Mouse (Mus musculus): Measurements from ENCODE around the gene Hspa1a. TPM values are rescaled to one million over a fixed set of nuclear protein-coding genes. Genes with fewer than 3 reads are reported as not detected.
"Not testable (repeated sequence)": the region's sequence is repeated elsewhere in the genome, so short reads cannot be mapped to it uniquely, and the experiment has no call there.

Gene Hspa1a
- polyA plus RNA-seq, 1 experiment from 2014 or later = 8.4 TPM

DNA sequence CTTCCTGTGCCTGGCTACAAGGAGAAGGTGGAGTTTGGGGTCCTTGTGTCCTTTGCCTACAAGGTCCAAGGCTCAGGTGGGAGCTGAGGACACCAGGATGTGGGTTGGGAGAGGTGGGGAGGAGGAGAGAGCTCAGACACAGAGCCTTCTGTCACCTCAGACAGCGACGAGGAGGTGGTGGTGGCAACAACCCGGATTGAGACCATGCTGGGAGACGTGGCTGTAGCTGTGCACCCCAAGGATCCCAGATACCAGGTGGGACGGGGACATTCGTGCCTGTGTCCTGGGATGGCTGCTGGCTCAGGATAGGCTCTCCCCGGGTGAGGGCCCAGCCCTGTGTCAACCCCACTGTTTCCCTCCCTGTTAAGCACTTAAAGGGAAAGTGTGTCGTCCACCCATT is 39.5 kb upstream of the Hspa1a start:
- no peak overlapping the region for H3K9ac ChIP-seq
- peaks cover 6% of the 10 kb centered on the region for H3K4me1 ChIP-seq
- peaks cover 100% of the 10 kb centered on the region for H3K36me3 ChIP-seq
- no peak overlapping the region for H3K4me3 ChIP-seq (replicated peaks)
- H3K4me2 ChIP-seq = no peak overlapping the region
- no peak overlapping the region for H3K27ac ChIP-seq
- ATAC-seq (replicated peaks; ENCODE audit: low FRiP score) = no peak
- WGBS = 95% methylated on average over 8 of the region's 8 CpGs
- no peaks in the 10 kb centered on the region for H3K27me3 ChIP-seq
- no peaks in the 10 kb centered on the region for H3K9me3 ChIP-seq (replicated peaks)

DNA sequence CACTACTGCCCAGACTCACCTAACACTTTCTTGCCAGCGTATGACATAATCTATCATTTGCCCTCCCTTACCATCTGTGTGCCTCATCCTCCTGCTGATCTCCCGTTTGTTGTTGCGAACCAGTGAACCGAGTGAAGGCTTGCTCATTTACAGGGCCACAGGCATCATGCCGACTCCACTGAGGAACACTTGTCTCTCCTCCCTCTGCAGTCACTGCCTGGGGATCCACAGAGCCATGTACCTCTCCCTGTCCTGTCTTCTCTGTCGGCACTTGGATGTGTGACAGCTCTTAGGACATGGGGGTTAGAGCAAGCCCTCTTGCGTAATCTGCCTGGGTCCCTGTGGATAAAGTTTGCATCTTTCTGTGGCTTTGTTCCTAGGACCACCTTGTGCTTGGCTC is 37.6 kb upstream of the Hspa1a start:
- Histone ChIP-seq H3K4me2 (no peak overlapping the region), H3K36me3 (peaks cover 98% of the 10 kb centered on the region), H3K27me3 (no peaks in the 10 kb centered on the region), H3K4me3 (replicated peaks) (no peak overlapping the region), H3K27ac (no peak overlapping the region), H3K4me1 (no peaks in the 10 kb centered on the region), H3K9me3 (replicated peaks) (no peaks in the 10 kb centered on the region), H3K9ac (no peak overlapping the region)
- ATAC-seq (replicated peaks; ENCODE audit: low FRiP score) = no peak
- WGBS = 78% methylated on average over 7 of the region's 7 CpGs

DNA sequence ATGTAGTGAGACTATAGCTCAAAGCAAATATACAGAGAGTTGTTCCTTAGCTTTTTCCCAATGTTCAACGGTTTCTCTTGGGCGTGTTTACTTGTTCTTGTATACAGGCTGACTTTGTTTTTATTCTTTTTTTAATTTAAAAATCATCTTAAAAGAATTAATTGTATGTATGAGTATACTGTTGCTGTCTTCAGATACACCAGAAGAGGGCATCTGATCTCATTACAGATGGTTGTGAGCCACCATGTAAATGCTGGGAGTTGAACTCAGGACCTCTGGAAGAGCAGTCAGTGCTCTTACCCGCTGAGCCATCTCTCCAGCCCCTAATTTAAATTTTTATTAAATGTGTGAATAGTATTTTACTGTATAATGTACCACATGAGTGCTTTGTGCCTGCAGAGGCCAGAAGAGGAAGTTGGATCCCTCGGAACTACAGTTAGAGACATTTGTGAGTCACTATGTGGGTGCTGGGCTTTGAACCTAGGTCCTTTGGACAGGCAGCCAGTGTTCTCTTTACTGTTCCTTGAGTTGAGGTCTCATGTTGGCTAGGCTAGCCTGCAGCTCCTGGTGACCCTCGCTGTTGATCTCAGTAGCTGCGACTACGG is 35.5 kb upstream of the Hspa1a start:
- Histone ChIP-seq H3K36me3 (peaks cover 85% of the 10 kb centered on the region), H3K4me3 (replicated peaks) (no peak overlapping the region), H3K9me3 (replicated peaks) (no peaks in the 10 kb centered on the region), H3K9ac (no peak overlapping the region), H3K27me3 (no peaks in the 10 kb centered on the region), H3K4me1 (peaks cover 13% of the 10 kb centered on the region), H3K27ac (no peak overlapping the region), H3K4me2 (no peak overlapping the region)
- no peak for ATAC-seq (replicated peaks; ENCODE audit: low FRiP score)
- WGBS = 97% methylated on average over 7 of the region's 7 CpGs

- ATAC-seq (replicated peaks; ENCODE audit: low FRiP score); H3K9ac ChIP-seq; H3K27ac ChIP-seq; H3K9me3 ChIP-seq (replicated peaks); H3K4me2 ChIP-seq; H3K4me3 ChIP-seq (replicated peaks); H3K27me3 ChIP-seq: not testable (repeated sequence)
- Histone ChIP-seq H3K36me3 (peaks cover 69% of the 10 kb centered on the region), H3K4me1 (peaks cover 20% of the 10 kb centered on the region)
- 91% methylated on average over 5 of the region's 5 CpGs for WGBS
Measured at GRCm38 (mm10) chr17:35005902-35006301, 33.9 kb upstream of the Hspa1a start.

DNA sequence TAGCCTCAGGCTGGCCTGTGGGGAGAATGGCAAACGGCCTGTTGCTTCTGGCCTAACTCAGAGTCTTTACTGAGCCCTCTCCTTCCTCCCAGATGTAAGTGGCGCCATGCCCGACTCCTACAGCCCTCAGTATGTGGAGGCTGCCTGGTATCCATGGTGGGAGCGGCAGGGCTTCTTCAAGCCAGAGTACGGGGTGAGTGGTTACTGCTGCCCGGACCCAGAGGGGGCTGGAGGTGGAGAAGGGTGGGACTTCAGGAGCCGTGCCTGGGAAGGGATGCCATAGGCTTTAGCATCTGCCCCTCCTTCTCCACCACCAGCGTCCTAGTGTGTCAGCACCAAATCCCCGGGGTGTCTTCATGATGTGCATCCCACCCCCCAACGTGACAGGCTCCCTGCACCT is 33.2 kb upstream of the Hspa1a start:
- 93% methylated on average over 10 of the region's 10 CpGs for WGBS
- H3K4me3 ChIP-seq (replicated peaks) = no peak overlapping the region
- peaks cover 20% of the 10 kb centered on the region for H3K4me1 ChIP-seq
- no peaks in the 10 kb centered on the region for H3K9me3 ChIP-seq (replicated peaks)
- no peak overlapping the region for H3K9ac ChIP-seq
- H3K36me3 ChIP-seq = peaks cover 62% of the 10 kb centered on the region
- ATAC-seq (replicated peaks; ENCODE audit: low FRiP score) = no peak
- H3K27me3 ChIP-seq = no peaks in the 10 kb centered on the region
- H3K4me2 ChIP-seq = no peak overlapping the region
- no peak overlapping the region for H3K27ac ChIP-seq

- H3K4me1 ChIP-seq = peaks cover 29% of the 10 kb centered on the region
- H3K27ac ChIP-seq = no peak overlapping the region
- H3K9ac ChIP-seq = 0 out of 2 replicates have a peak overlapping the region, but pooled peaks have one; percentile 0
- WGBS = 92% methylated on average over 17 of the region's 17 CpGs
- no peak for ATAC-seq (replicated peaks; ENCODE audit: low FRiP score)
- H3K4me2 ChIP-seq = no peak overlapping the region
- H3K9me3 ChIP-seq (replicated peaks) = no peaks in the 10 kb centered on the region
- H3K4me3 ChIP-seq (replicated peaks) = no peak overlapping the region
- H3K36me3 ChIP-seq = peaks cover 52% of the 10 kb centered on the region
- no peaks in the 10 kb centered on the region for H3K27me3 ChIP-seq
Measured at GRCm38 (mm10) chr17:35004075-35004717, 32.2 kb upstream of the Hspa1a start.

- ATAC-seq (replicated peaks; ENCODE audit: low FRiP score) = no peak
- Histone ChIP-seq H3K27me3 (no peaks in the 10 kb centered on the region), H3K9me3 (replicated peaks) (no peaks in the 10 kb centered on the region), H3K4me2 (peak overlapping the region; percentile 96), H3K4me3 (replicated peaks) (peak overlapping the region; percentile 82), H3K27ac (no peak overlapping the region), H3K36me3 (peaks cover 51% of the 10 kb centered on the region), H3K4me1 (peaks cover 38% of the 10 kb centered on the region), H3K9ac (peak overlapping the region; percentile 95)
- WGBS = 44% methylated on average over 9 of the region's 9 CpGs
Measured at GRCm38 (mm10) chr17:35003022-35003838, 31.3 kb upstream of the Hspa1a start.

DNA sequence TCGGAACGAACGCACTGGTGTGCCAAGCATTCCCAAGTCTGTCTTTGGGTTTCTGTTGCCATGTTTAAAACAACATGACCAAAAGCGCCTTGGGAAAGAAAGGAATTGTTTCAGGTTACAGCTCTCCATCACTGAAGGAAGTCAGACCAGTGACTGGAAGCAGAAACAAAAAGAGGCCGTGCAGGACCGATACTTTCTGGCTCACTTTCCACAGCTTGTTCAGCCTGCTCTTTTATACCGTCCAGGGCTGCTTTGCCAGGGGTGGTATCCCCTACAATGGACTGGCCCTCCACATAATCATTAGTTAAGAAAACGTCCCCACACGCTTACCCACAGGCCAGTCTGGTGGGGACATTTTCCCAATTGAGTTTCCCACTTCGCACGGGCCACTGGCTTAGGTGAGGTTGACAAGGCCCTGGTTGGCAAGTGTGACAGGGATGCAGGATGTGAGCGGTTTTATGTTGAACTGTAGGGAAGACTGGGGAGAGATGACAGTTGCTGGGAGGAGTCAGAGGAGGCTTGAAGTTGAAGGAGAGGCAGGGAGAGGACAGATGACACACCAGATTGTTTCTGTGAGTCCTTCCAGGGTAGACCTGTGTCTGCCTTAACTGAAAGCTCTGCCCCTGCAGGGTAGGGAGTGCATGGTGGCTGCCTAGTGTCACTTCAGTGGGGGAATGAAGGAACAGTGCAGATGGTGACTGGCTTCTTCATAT is 30.4 kb upstream of the Hspa1a start:
- 4% methylated on average over 12 of the region's 12 CpGs for WGBS
- Histone ChIP-seq H3K36me3 (peaks cover 51% of the 10 kb centered on the region), H3K4me3 (replicated peaks) (peak overlapping the region; percentile 82), H3K27me3 (no peaks in the 10 kb centered on the region), H3K27ac (peak overlapping the region; percentile 99), H3K4me2 (peak overlapping the region; percentile 96), H3K9me3 (replicated peaks) (no peaks in the 10 kb centered on the region), H3K9ac (peak overlapping the region; percentile 95), H3K4me1 (peaks cover 41% of the 10 kb centered on the region)
- ATAC-seq (replicated peaks; ENCODE audit: low FRiP score) = no peak

DNA sequence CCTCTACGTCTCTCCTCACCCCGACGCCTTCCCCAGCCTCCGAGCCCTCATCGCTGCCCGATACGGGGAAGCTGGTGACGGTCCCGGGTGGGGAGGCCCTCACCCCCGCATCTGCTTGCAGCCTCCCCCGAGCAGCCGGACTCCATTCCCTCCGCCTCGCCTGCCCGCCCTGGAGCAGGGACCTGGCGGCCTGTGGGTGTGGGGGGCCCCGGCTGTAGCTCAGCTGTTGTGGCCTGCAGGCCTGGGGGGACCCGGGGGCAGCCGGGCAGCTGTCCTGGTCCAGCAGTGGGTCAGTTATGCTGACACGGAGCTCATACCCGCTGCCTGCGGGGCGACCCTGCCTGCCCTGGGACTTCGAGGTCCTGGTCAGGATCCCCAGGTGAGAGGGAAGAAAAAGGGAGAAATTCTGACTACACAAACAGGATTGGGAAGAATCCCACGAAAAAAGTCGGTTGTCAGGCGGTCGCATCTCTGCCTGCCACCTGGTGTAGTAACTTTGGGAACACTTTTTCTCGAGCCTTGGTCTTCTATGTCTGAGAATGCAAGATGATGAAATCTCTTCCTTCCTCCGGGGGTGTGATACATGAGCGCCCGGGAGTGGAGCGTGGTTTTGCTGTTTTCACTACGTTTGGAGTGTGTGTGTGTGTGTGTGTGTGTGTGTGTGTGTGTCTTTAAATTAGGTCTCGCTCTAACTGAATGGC is 29.6 kb upstream of the Hspa1a start:
- H3K36me3 ChIP-seq = peaks cover 51% of the 10 kb centered on the region
- H3K4me3 ChIP-seq (replicated peaks) = peak overlapping the region; percentile 82
- no peaks in the 10 kb centered on the region for H3K9me3 ChIP-seq (replicated peaks)
- no peak; the same call in 1 of the 2 replicates for ATAC-seq (replicated peaks; ENCODE audit: low FRiP score)
- H3K27me3 ChIP-seq = no peaks in the 10 kb centered on the region
- peaks cover 48% of the 10 kb centered on the region for H3K4me1 ChIP-seq
- peak overlapping the region; percentile 95 for H3K9ac ChIP-seq
- H3K4me2 ChIP-seq = peak overlapping the region; percentile 96
- peak overlapping the region; percentile 99 for H3K27ac ChIP-seq
- WGBS = under 1% methylated on average over 35 of the region's 35 CpGs

DNA sequence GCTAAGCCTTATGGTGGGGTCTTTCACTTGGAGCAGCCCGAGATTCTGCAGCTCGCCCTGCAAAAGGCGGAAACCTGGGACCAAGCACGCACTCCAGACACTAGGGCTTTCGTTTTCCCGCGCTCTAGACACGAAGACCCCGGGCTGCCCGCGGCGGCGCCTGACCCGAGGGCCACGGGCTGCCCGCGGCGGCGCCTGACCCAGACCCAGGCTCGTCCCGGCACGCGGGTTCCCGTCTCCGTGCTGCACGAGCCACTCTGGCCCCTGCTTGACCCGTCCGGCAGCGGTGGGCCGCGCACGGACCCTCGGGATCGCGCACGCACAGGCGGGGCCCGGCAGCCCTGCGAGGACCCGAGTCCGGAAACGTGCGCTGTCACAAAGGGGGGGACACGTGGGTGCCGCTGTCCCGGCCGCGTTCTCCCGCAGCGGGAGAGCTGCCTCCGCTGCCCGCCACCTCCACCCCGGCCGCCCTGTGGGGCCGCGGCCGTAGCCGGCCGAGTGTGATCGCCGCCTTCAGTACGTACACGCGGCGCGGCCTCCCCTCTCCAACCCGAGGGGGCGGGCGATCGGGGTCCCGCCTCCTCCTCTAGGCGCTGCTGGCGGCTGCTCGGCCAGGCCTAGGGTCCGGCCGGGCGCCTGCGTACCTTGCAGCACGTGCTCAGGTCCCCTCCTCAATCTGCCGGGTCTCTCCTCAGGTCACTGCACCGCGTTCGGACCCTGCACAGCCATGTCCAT is 28.9 kb upstream of the Hspa1a start, which contains the start of gene Vars:
TSS of gene Vars (plus strand) at position 271 of the 735 bp plus-strand sequence.
- H3K9me3 ChIP-seq (replicated peaks) = no peaks in the 10 kb centered on the region
- peak within 1 kb of the TSS; percentile 82 for H3K4me3 ChIP-seq (replicated peaks)
- no peaks in the 10 kb centered on the region for H3K27me3 ChIP-seq
- under 1% methylated on average over 80 of the region's 83 CpGs for WGBS
- peak within 1 kb of the TSS; percentile 95 for H3K9ac ChIP-seq
- peaks cover 50% of the 10 kb centered on the region for H3K36me3 ChIP-seq
- H3K27ac ChIP-seq = peak within 1 kb of the TSS; percentile 99
- peaks cover 51% of the 10 kb centered on the region for H3K4me1 ChIP-seq
- peak; percentile 94 for ATAC-seq (replicated peaks; ENCODE audit: low FRiP score)
- H3K4me2 ChIP-seq = peak within 1 kb of the TSS; percentile 96
